Mouse (Mus musculus): Measurements from ENCODE around the gene Tlr2.
A peak's percentile ranks its signal among the peaks of the same experiment; 100 is the strongest.

The Tlr2 gene

DNA sequence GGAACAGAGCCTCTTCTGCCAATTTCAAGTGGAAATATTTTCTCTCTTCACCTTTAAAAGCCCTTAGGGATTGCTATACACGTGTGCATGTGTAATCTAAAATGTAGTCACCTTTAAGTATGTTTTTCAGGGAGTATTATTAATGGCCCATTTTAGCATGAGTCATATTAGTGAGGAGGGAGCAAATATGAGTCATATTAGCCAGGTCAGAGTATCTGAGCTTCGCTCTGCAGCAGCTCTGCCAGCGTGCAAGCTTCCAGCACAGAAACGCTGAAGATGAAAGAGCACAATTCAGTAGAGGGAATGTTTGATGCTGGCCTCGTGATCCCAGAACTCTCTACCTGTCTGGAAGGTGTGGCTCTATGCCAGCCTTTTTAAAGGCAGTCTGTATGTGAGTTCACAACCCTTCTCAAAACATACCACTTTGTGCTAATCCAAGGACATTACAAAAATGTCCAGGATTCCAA lies 13.4 kb downstream of the Tlr2 start:
- no peak for DNase-seq (ENCODE audit: extremely low spot score)

DNA sequence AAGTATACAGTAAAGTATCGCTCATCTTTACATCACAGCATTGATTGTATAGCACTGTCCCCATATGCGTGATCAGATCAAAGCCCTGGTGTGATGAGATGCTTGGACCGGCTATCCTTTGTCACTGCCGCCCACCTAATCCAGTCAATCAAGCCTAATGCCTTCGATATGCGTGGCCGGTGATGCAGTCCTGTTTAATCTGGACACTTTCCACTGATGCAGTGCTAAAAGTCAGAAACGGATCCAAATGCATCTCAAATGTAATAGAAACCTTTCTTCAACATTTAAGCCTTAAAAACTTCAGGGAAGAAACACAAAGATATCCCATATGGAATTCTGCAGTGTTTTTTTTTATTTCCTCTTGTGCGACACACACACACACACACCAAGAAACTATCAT lies 13.9 kb downstream of the Tlr2 start:
- DNase-seq (ENCODE audit: extremely low spot score) = no peak

DNA sequence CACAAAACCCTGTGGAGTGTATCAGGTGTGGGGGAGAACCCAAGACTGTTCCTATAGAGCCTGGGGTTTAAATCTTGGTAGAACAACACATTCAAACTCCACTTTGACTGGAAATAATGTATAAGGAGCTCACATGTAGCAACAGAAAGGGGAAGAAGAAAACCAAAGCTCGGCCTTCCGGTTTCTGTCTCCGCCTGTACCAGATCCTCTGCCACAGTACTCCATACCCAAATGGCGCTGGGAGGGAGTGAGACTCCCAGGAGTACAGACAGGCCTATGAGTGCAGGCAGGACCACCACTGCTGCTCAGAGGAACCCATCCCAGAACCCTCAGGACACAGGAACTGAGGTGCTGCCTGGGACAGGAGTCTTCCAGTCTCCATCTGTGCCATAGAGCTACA lies 17.8 kb downstream of the Tlr2 start:
- DNase-seq (ENCODE audit: extremely low spot score) = no peak

DNA sequence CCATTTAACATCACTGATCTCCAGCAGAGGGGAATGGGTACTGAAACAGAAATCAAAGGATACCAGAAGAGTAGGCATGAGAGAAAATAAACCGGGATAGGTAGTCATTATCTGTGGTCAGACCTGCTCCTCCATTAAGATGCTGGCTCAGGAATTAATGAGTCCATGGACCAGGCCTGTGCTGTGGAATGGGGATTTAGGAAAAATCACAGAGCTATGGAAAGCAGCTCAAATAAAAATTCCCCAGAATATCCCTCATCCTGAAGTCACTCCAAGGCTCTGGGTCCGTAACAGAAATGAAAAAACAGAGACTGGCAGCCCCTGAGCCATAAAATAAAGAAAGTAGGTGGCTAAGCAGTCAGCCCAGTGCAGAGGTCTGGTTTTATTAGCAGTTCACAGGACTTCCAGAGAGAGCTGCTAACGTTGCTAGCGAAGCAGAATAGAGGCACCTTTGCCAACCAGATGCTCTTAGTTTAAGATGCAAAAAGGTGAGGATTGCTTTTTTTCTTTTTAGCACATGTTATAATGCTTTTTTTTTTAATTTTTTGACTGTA lies 25.1 kb downstream of the Tlr2 start:
- no peak for DNase-seq (ENCODE audit: extremely low spot score)

DNA sequence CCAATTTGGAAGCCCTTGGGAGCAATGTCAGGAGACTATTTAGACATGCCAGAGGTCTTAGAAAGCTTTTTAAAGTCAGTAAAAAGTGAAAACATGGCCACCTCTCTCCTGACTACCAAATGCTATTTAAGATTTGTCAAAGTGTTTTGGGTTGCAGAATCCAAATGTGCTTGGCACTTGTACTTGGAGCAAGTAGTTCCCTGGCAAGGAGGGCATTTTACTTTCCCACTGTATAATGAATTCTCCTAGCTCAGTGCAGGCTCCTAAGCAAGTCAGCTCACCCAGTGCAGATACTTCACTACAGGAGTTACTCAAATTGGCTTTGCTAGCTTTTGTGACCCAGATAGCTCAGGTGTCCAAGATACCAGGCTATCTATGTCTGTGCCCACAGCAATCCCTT lies 28.7 kb downstream of the Tlr2 start:
- DNase-seq (ENCODE audit: extremely low spot score) = no peak

DNA sequence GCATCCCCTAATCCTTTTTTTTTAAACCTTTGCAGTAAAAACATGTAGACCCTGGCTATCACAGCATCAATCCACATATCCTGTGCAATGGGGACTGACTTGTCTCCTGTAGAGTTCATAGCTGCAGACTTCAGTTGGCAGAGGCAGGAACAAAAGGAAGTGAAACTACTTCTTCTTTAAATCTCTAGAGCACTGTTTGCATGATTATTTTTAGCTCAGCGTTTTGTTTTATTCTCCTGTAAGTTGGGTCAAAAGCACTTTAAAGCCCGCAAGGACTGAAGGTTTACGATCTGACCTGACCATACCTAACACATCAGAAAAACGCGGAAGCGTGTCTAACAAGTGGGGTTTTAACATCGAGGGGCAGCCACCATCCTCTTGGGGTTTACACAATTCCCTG lies 29.6 kb downstream of the Tlr2 start:
- DNase-seq (ENCODE audit: extremely low spot score) = no peak

DNA sequence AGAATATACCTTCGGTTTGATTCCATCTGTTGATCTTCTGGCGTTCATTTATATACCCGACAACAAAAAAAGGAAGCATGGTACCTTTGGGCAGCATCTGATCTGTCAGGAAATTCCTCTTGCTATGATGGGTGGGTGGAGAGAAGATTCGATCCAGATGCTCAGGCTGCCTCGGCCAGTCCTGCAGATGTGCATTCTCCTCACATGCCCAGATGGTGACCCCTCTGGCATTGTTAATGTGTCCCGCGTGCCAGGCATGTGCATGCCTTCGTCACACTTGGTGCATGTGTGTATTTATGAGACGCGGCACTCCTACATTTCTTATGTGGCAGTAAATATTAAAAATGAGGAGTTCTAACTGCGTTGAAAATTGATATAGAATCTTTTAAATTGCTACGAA lies 33.1 kb downstream of the Tlr2 start:
- DNase-seq (ENCODE audit: extremely low spot score) = no peak

DNA sequence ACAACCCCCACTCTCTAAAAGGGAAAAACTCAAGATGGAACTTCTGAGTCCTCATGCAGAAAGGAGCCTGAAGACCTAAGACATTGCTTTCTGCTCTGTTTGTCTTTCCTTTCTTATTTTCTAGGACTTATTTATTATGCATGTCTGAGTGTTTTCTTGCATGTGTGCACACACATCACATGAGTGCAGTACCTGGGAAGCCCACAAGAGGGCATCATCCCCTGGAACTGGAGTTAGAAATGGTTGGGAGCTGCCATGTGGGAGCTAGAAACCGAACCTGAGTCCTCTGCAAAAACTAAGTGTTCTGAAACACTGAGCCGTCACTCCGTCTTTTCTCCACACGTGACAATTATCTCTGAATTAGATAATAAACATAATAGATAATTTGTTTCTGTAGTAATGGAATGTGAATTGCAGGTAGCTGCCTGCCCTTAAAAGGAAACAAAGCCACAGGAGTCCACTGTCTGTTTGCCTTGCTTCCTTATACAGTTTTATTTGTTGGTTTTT lies 39.9 kb downstream of the Tlr2 start:
- no peak for DNase-seq (ENCODE audit: extremely low spot score)

DNA sequence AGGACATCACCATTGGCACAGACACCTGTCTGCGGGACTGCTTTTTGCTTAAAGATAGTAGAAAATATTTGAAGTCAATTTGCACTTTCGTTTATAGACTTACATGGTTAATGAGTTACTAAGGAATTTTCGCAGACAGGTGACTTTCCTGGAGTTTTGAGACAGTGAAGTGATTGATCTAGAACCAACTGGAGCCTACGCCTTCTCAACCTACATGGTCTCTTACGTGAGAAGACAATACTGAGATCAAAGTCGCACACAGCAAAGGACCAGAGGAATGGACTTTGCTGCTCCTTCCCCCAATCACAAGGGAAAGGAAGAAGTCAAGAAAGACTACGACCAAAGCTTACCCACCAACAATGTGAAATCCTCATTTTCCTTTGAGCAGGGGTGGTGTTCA lies 42.1 kb downstream of the Tlr2 start:
- DNase-seq (ENCODE audit: extremely low spot score) = no peak

DNA sequence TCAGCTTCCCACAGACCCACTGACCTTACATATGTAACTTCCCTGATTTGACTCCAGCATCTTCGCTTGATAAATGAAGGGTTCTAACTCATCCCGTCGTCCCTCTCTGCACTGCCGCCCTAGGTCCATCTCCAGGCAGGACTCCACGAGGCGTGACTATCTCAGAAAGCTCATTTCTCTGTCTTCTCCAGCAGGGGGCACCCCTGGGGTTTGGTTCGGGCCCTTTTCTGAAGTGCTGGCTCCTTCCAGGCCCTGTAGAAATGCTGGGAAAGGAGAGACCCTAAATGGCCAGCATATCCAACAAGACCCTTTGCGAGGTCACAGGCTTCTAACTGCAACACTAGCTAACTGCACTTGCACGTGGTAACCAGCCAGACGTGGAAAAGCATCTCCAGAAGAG lies 43.7 kb downstream of the Tlr2 start:
- DNase-seq (ENCODE audit: extremely low spot score) = peak; percentile 68

DNA sequence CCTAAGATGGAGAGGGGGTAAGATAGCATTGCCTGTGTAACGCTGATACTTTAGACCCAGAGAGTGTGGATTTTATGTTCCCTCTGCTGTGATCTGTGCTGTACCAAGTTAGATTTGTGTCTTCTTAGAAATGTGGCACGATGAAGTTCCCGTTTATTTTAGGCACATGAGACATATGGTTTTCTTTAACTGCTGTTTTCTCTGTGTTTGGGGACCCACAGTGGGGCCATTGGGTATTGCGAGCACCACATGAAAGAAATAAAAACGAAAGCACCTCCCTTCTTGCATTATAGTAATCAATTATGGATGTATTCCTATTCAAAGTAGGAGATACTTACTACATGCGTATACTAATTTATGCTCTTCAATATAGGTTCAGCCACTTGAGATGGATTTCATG lies 44.5 kb downstream of the Tlr2 start:
- no peak for DNase-seq (ENCODE audit: extremely low spot score)

DNA sequence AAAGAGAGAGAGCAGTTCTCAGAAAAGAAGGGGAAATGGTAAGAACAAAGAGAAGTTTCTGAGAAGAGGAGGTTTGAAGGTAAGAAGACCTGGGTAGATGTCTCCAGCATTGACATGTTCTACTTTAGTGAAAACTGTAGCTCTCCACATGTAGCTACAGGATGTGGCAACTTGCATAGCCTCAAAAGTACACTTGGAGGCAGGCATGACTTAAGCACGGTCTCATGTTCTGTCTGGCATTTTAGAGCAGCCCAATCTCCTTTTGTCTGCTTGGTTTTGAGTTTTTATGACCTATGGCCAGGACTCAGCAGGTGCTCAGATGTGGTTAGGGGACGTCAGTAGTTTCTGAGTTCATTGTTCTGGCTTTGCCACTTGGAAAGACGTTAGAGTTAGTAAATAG lies 50.1 kb downstream of the Tlr2 start:
- DNase-seq (ENCODE audit: extremely low spot score) = no peak

DNA sequence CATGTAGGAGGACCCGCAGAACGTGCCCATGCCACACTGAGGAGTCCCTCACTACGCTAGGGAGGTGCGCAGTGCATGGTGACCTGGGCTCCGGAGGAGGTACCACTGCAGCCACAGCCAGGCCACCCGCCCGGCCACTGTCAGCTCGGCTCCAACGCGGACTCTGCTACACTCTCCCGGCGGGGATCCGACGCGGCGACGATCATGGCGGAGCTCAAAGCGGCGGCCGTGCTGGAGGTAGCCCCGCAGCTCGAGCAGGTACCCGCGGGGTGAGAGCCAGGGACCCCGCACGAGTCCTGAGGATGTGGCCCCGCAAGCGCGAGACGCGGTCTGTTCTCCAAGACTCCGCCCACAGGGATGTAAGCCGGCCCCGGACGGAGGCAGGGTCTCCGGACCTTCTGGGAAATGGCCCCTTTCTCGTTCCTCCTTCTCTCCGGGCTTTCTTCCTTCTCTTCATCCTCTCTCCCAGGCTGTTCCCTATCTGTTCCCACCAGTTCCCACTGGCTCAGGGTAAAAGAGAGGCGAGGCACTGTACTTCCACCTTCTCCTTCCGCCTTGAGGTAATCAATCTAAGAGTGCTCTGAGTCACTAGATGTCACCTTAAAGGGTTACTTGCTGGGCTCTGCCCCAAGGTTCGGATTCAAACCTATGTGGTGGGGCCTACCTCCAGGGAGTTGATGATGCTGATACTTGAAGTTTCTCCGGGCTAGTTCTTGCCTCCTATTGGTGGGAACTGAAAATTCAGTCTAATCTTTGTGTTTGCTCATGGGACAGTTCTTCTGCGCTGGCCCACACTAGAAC lies 51.7 kb downstream of the Tlr2 start:
- peak; percentile 69 for DNase-seq (ENCODE audit: extremely low spot score)

DNA sequence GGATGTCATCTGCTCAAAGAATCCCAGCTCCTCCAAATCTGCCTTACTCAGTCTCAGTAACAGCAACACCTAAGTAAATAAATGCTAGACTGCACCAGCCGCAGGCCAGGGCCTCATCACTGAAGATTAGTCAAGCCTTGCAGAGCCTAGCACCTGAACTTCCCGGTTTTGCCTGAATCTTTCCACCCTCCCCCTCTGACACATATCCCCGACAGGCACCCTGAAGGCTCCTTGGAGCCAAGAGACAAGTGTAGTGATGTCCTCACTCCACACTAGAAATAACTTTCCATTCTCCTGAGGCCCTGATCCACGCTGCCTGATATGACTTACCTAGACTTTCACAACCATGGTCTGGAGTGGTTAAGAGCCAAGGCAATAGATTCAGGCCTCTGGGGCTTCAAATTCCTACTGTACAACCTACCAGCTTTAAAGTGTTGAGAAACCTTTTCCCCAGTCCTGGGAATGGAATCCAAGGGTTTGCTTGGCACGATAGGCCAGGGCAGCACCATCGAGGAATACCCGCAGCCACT lies 53.7 kb downstream of the Tlr2 start:
- no peak for DNase-seq (ENCODE audit: extremely low spot score)

DNA sequence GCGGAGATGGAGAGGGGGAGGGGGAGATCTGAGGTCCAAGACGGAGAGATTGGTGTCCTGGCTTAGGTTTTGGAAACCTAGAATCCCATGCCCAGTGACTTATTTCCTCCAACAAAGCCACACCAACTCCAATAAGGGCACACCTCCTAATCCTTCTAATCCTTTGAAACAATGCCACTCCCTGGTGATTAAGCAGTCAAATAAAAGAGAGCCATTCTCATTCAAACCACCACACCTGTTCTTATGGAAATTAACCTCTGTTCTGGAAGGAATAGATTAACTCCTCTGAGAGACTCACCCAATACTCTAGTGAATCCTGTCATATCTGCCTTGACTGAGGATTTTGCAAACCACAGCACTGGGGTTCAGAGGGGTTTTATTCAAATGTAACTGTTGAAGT lies 54.5 kb downstream of the Tlr2 start:
- DNase-seq (ENCODE audit: extremely low spot score) = no peak
